Mouse (Mus musculus): ENCODE data around the gene Ccr7. TPM values are rescaled to one million over a fixed set of nuclear protein-coding genes. Genes with fewer than 3 reads are reported as not detected.

Gene Ccr7
- polyA plus RNA-seq, 1 experiment from 2014 or later: 0.12 TPM

- no peaks in the 10 kb centered on the region for H3K27me3 ChIP-seq
- DNase-seq (ENCODE audit: low read depth, low spot score) (no peak), ATAC-seq (no peak)
- in situ Hi-C loops (cut with MboI; ENCODE audit: low pct_unique_long_range_greater_than_20kb): no loop called here
- no peak for TF ChIP-seq CTCF (IDR thresholded peaks at IDR 0.05)
- ChIA-PET CTCF (interaction anchor here (1.3 kb wide), 1 partner anchor 22 kb away, joined by 4 read pairs; no protein-coding TSS in a partner anchor), POLR2A (no interaction called here)
These were observed 26.8 kb downstream of the Ccr7 start for GRCm38 (mm10) chr11:99127785-99128682.

- ATAC-seq (no peak), DNase-seq (ENCODE audit: low read depth, low spot score) (no peak)
- ChIA-PET POLR2A (no interaction called here), CTCF (no interaction called here)
- no peak for TF ChIP-seq CTCF (IDR thresholded peaks at IDR 0.05)
- no peaks in the 10 kb centered on the region for H3K27me3 ChIP-seq
- in situ Hi-C loops (cut with MboI; ENCODE audit: low pct_unique_long_range_greater_than_20kb): no loop called here
These were observed 28.2 kb downstream of the Ccr7 start for GRCm38 (mm10) chr11:99126482-99127253.

- H3K27me3 ChIP-seq: no peaks in the 10 kb centered on the region
- ChIA-PET CTCF (interaction anchor here (1.7 kb wide), 1 partner anchor 58 kb away, joined by 5 read pairs; no protein-coding TSS in a partner anchor), POLR2A (no interaction called here)
- TF ChIP-seq CTCF (IDR thresholded peaks at IDR 0.05): no peak
- ATAC-seq: no peak
- no peak for DNase-seq (ENCODE audit: low read depth, low spot score)
- in situ Hi-C loops (cut with MboI; ENCODE audit: low pct_unique_long_range_greater_than_20kb): no loop called here
These were observed 30.2 kb downstream of the Ccr7 start for GRCm38 (mm10) chr11:99124635-99125029.

- no peaks in the 10 kb centered on the region for H3K27me3 ChIP-seq
- ChIA-PET POLR2A (no interaction called here), CTCF (interaction anchor here (1.7 kb wide), 1 partner anchor 58 kb away, joined by 5 read pairs; no protein-coding TSS in a partner anchor)
- TF ChIP-seq CTCF (IDR thresholded peaks at IDR 0.05): no peak
- ATAC-seq (no peak), DNase-seq (ENCODE audit: low read depth, low spot score) (no peak)
- in situ Hi-C loops (cut with MboI; ENCODE audit: low pct_unique_long_range_greater_than_20kb): no loop called here
These were observed 30.8 kb downstream of the Ccr7 start for GRCm38 (mm10) chr11:99123977-99124634.

GRCm38 (mm10) chr11:99122703-99123102 is 32.2 kb downstream of the Ccr7 start:
- no peak for ATAC-seq
- POLR2A ChIA-PET: interaction anchor here (1.4 kb wide), 1 partner anchor 140 kb away, joined by 10 read pairs; the partner anchor contains the start of gene Gjd3
- in situ Hi-C loops (cut with MboI; ENCODE audit: low pct_unique_long_range_greater_than_20kb): no loop called here
- no peaks in the 10 kb centered on the region for H3K27me3 ChIP-seq
- no peak for TF ChIP-seq CTCF (IDR thresholded peaks at IDR 0.05)
- no peak for DNase-seq (ENCODE audit: low read depth, low spot score)
- CTCF ChIA-PET: interaction anchor here (0.7 kb wide), 1 partner anchor 188 kb away, joined by 3 read pairs; no protein-coding TSS in a partner anchor

- TF ChIP-seq CTCF (IDR thresholded peaks at IDR 0.05): no peak
- H3K27me3 ChIP-seq: no peaks in the 10 kb centered on the region
- no peak for DNase-seq (ENCODE audit: low read depth, low spot score)
- in situ Hi-C loops (cut with MboI; ENCODE audit: low pct_unique_long_range_greater_than_20kb): no loop called here
- ChIA-PET CTCF (no interaction called here), POLR2A (no interaction called here)
- ATAC-seq: no peak
These were observed 33.7 kb downstream of the Ccr7 start for GRCm38 (mm10) chr11:99121218-99121631.

GRCm38 (mm10) chr11:99120524-99121217 is 34.2 kb downstream of the Ccr7 start:
- no peak for TF ChIP-seq CTCF (IDR thresholded peaks at IDR 0.05)
- ChIA-PET POLR2A (no interaction called here), CTCF (no interaction called here)
- H3K27me3 ChIP-seq: peaks cover 3% of the 10 kb centered on the region
- DNase-seq (ENCODE audit: low read depth, low spot score) (no peak), ATAC-seq (no peak)
- in situ Hi-C loops (cut with MboI; ENCODE audit: low pct_unique_long_range_greater_than_20kb): no loop called here

- peaks cover 9% of the 10 kb centered on the region for H3K27me3 ChIP-seq
- TF ChIP-seq CTCF (IDR thresholded peaks at IDR 0.05): no peak
- POLR2A ChIA-PET: no interaction called here
- ATAC-seq: no peak
- in situ Hi-C loops (cut with MboI; ENCODE audit: low pct_unique_long_range_greater_than_20kb): loop anchor here (10.0 kb wide), 1 partner anchor 204 kb away; no protein-coding TSS in a partner anchor
- CTCF ChIA-PET: no interaction called here
- no peak for DNase-seq (ENCODE audit: low read depth, low spot score)
These were observed 35.9 kb downstream of the Ccr7 start for GRCm38 (mm10) chr11:99118963-99119362.

GRCm38 (mm10) chr11:99118420-99118819 is 36.5 kb downstream of the Ccr7 start:
- ChIA-PET CTCF (interaction anchor here (1.1 kb wide), 1 partner anchor 72 kb away, joined by 3 read pairs; no protein-coding TSS in a partner anchor), POLR2A (no interaction called here)
- H3K27me3 ChIP-seq: peaks cover 9% of the 10 kb centered on the region
- in situ Hi-C loops (cut with MboI; ENCODE audit: low pct_unique_long_range_greater_than_20kb): loop anchor here (10.0 kb wide), 1 partner anchor 204 kb away; no protein-coding TSS in a partner anchor
- no peak for DNase-seq (ENCODE audit: low read depth, low spot score)
- no peak for ATAC-seq
- TF ChIP-seq CTCF (IDR thresholded peaks at IDR 0.05): peak; percentile 18

- ChIA-PET POLR2A (no interaction called here), CTCF (interaction anchor here (1.1 kb wide), 1 partner anchor 72 kb away, joined by 3 read pairs; no protein-coding TSS in a partner anchor)
- no peak for TF ChIP-seq CTCF (IDR thresholded peaks at IDR 0.05)
- no peak for DNase-seq (ENCODE audit: low read depth, low spot score)
- in situ Hi-C loops (cut with MboI; ENCODE audit: low pct_unique_long_range_greater_than_20kb): loop anchor here (10.0 kb wide), 1 partner anchor 203 kb away; no protein-coding TSS in a partner anchor
- no peak for ATAC-seq
- peaks cover 9% of the 10 kb centered on the region for H3K27me3 ChIP-seq
These were observed 37.0 kb downstream of the Ccr7 start for GRCm38 (mm10) chr11:99117907-99118306.

All from Patski (cell line).